Mouse (Mus musculus): ENCODE data around the gene Ccser1.
"Not testable (repeated sequence)": the region's sequence is repeated elsewhere in the genome, so short reads cannot be mapped to it uniquely, and the experiment has no call there.

Gene Ccser1

GRCm38 (mm10) chr6:61223563-61223962 is 43.4 kb downstream of the Ccser1 start:
- DNase-seq (ENCODE audit: low spot score in 2 of 2) = no peak

- DNase-seq (ENCODE audit: low spot score in 2 of 2) = no peak
Observed at GRCm38 (mm10) chr6:61225302-61225701, 45.2 kb downstream of the Ccser1 start.

- no peak for DNase-seq (ENCODE audit: low spot score in 2 of 2)
Observed at GRCm38 (mm10) chr6:61230058-61230718, 50.1 kb downstream of the Ccser1 start.

- DNase-seq (ENCODE audit: low spot score in 2 of 2) = no peak
Observed at GRCm38 (mm10) chr6:61233060-61233459, 52.9 kb downstream of the Ccser1 start.

- DNase-seq (ENCODE audit: low spot score in 2 of 2) = no peak
Observed at GRCm38 (mm10) chr6:61233548-61234187, 53.5 kb downstream of the Ccser1 start.

- DNase-seq (ENCODE audit: low spot score in 2 of 2) = no peak
Observed at GRCm38 (mm10) chr6:61240618-61241017, 60.5 kb downstream of the Ccser1 start.

- no peak for DNase-seq (ENCODE audit: low spot score in 2 of 2)
Observed at GRCm38 (mm10) chr6:61242556-61242955, 62.4 kb downstream of the Ccser1 start.

GRCm38 (mm10) chr6:61246523-61246922 is 66.4 kb downstream of the Ccser1 start:
- no peak for DNase-seq (ENCODE audit: low spot score in 2 of 2)

- DNase-seq (ENCODE audit: low spot score in 2 of 2) = no peak
Observed at GRCm38 (mm10) chr6:61247842-61248472, 67.8 kb downstream of the Ccser1 start.

GRCm38 (mm10) chr6:61248700-61249099 is 68.6 kb downstream of the Ccser1 start:
- DNase-seq (ENCODE audit: low spot score in 2 of 2) = no peak

GRCm38 (mm10) chr6:61251232-61251631 is 71.1 kb downstream of the Ccser1 start:
- DNase-seq (ENCODE audit: low spot score in 2 of 2) = no peak

- no peak for DNase-seq (ENCODE audit: low spot score in 2 of 2)
Observed at GRCm38 (mm10) chr6:61252912-61253311, 72.8 kb downstream of the Ccser1 start.

GRCm38 (mm10) chr6:61255874-61256273 is 75.8 kb downstream of the Ccser1 start:
- not testable (repeated sequence) for DNase-seq (ENCODE audit: low spot score in 2 of 2)

GRCm38 (mm10) chr6:61258847-61259634 is 78.9 kb downstream of the Ccser1 start:
- DNase-seq (ENCODE audit: low spot score in 2 of 2) = no peak

- DNase-seq (ENCODE audit: low spot score in 2 of 2) = no peak
Observed at GRCm38 (mm10) chr6:61261381-61261780, 81.3 kb downstream of the Ccser1 start.

GRCm38 (mm10) chr6:61262448-61262847 is 82.3 kb downstream of the Ccser1 start:
- no peak for DNase-seq (ENCODE audit: low spot score in 2 of 2)

GRCm38 (mm10) chr6:61263291-61263690 is 83.2 kb downstream of the Ccser1 start:
- no peak for DNase-seq (ENCODE audit: low spot score in 2 of 2)

- DNase-seq (ENCODE audit: low spot score in 2 of 2) = no peak
Observed at GRCm38 (mm10) chr6:61271033-61271432, 90.9 kb downstream of the Ccser1 start.

GRCm38 (mm10) chr6:61273430-61273829 is 93.3 kb downstream of the Ccser1 start:
- DNase-seq (ENCODE audit: low spot score in 2 of 2) = no peak

- DNase-seq (ENCODE audit: low spot score in 2 of 2) = no peak
Observed at GRCm38 (mm10) chr6:61279506-61279905, 99.4 kb downstream of the Ccser1 start.

GRCm38 (mm10) chr6:61292927-61293326 is 112.8 kb downstream of the Ccser1 start:
- DNase-seq (ENCODE audit: low spot score in 2 of 2) = no peak

GRCm38 (mm10) chr6:61295535-61295934 is 115.4 kb downstream of the Ccser1 start:
- DNase-seq (ENCODE audit: low spot score in 2 of 2) = no peak

Data from right cerebral cortex, postnatal 36 days (tissue).